Mouse (Mus musculus) megakaryocyte, embryonic 14.5 days (primary cell): Measurements from ENCODE around the gene Ddr2. TPM values are rescaled to one million over a fixed set of nuclear protein-coding genes. Genes with fewer than 3 reads are reported as not detected.
"Not testable (repeated sequence)": the region's sequence is repeated elsewhere in the genome, so short reads cannot be mapped to it uniquely, and the experiment has no call there.

ENCODE experiments used
- H3K27me3 ChIP-seq: replicated peaks from 2 replicates; pipeline ENCODE3; 2012; ENCODE audit warnings: inconsistent platforms
- H3K36me3 ChIP-seq: replicated peaks from 2 replicates; pipeline ENCODE3; 2012; ENCODE audit warnings: low read length, inconsistent platforms, mixed read lengths
- H3K4me1 ChIP-seq: 2 replicates; pipeline ENCODE4 v1.6.1; 2012; ENCODE audit warnings: inconsistent platforms
- H3K4me3 ChIP-seq: replicated peaks from 2 replicates; pipeline ENCODE3; 2012; ENCODE audit warnings: moderate library complexity, mild to moderate bottlenecking, inconsistent platforms
- H3K9me3 ChIP-seq: 2 replicates; pipeline ENCODE4 v1.6.1; 2012; ENCODE audit warnings: inconsistent platforms
- FLI1 ChIP-seq: IDR thresholded peaks from 2 replicates; pipeline ENCODE4 v1.6.1; 2012; ENCODE audit warnings: low read length, inconsistent platforms, mixed read lengths
- GATA1 ChIP-seq: IDR thresholded peaks from 3 replicates; pipeline ENCODE4 v1.6.1; 2012; ENCODE audit warnings: mixed read lengths, low read length, inconsistent platforms, borderline replicate concordance
- polyA plus RNA-seq: library from polyadenylated mRNA; stranded (reverse); fragments of >175 nt; gene quantifications from 2 replicates; pipeline ENCODE4 v1.2.3, GENCODE M21; 2012; ENCODE audit warnings: low replicate concordance; ENCODE audit not compliant: insufficient read depth

Gene Ddr2
- polyA plus RNA-seq, 1 experiment: not detected

DNA sequence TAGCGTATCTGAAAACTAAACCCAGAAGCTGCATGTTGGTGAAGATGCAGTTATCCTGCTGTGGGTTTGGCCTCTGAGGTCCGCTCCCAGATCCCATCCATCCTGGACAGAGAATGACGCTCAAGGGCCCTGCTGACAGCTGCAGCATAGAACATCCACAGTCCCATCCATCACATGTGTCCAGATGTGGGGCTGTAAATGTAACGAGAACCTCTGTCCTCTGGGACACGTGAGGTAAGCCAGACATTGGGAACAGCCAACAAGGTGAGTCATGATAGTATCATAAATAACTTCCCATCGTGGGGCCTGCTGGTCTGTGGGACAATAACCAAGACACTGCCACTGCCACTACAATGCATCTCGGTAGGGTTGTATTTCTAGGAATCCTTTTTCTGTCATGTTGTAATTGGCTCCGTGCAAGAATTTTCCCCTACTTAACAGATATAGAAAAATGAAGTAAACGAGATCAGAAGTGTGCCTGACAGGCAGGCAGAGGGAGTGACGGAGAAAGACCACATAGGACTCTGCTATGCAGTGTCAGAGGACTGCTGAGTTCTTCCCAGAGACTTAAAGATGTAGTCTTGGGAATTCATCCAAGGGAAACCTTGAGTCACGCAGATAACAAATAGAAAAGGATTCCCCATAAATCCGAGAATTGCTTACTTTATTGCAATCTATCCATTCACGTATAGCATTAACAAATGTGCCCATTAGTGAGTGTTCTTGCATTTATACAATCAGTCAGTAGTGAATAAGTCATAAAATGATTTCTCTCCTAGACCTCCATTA is 101.9 kb downstream of the Ddr2 start:
- TF ChIP-seq GATA1 (no peak), FLI1 (no peak)
- H3K27me3 ChIP-seq: no peaks in the 10 kb centered on the region

GRCm38 (mm10) chr1:170006516-170006915 is 104.0 kb downstream of the Ddr2 start:
- Histone ChIP-seq H3K9me3 (peaks cover 16% of the 10 kb centered on the region; the same call in 1 of the 2 replicates), H3K36me3 (no peaks in the 10 kb centered on the region), H3K27me3 (no peaks in the 10 kb centered on the region), H3K4me1 (no peaks in the 10 kb centered on the region), H3K4me3 (peak overlapping the region; percentile 29)
- TF ChIP-seq FLI1 (no peak), GATA1 (no peak)

More for the DNA sequence above, 101.9 kb downstream of the Ddr2 start:
- Histone ChIP-seq H3K9me3 (peaks cover 16% of the 10 kb centered on the region; the same call in 1 of the 2 replicates), H3K4me3 (no peak overlapping the region), H3K4me1 (no peaks in the 10 kb centered on the region), H3K36me3 (no peaks in the 10 kb centered on the region)

- no peaks in the 10 kb centered on the region for H3K27me3 ChIP-seq
- H3K4me3 ChIP-seq: no peak overlapping the region
- no peak for TF ChIP-seq GATA1
- no peak for TF ChIP-seq FLI1
- H3K36me3 ChIP-seq: no peaks in the 10 kb centered on the region
- 0 out of 2 replicates have a peak, but pooled peaks cover 12% of the 10 kb centered on the region for H3K9me3 ChIP-seq
- no peaks in the 10 kb centered on the region for H3K4me1 ChIP-seq
Measured at GRCm38 (mm10) chr1:170005297-170005696, 105.3 kb downstream of the Ddr2 start.

DNA sequence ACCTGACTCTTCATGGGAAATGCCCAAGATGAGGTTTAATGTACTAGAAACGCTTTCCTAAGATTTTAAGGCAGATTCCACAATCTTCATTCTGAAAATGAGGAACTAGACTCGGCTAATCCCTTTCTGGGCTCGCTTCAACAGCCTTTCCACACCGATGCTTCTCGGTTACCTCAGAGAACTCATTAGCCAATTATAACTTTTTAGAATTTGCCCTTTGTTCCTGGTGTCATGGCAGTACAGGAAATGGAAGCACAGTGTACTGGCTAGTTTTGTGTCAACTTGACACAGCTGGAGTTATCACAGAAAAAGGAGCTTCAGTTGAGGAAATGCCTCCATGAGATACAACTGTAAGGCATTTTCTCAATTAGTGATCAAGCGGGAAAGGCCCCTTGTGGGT is 116.7 kb downstream of the Ddr2 start:
- not testable (repeated sequence) for H3K9me3 ChIP-seq, H3K36me3 ChIP-seq, H3K4me1 ChIP-seq, H3K27me3 ChIP-seq, H3K4me3 ChIP-seq

- Histone ChIP-seq H3K4me1 (no peaks in the 10 kb centered on the region), H3K27me3 (peaks cover 3% of the 10 kb centered on the region), H3K36me3 (no peaks in the 10 kb centered on the region), H3K9me3 (peaks cover 6% of the 10 kb centered on the region), H3K4me3 (no peak overlapping the region)
- TF ChIP-seq FLI1 (no peak), GATA1 (no peak)
Measured at GRCm38 (mm10) chr1:169986166-169986565, 124.4 kb downstream of the Ddr2 start.

- Histone ChIP-seq H3K4me1 (no peaks in the 10 kb centered on the region), H3K4me3 (no peak overlapping the region), H3K9me3 (no peaks in the 10 kb centered on the region), H3K36me3 (no peaks in the 10 kb centered on the region), H3K27me3 (peaks cover 19% of the 10 kb centered on the region)
- TF ChIP-seq GATA1: no peak
- no peak for TF ChIP-seq FLI1
Measured at GRCm38 (mm10) chr1:169977621-169978020, 132.9 kb downstream of the Ddr2 start.

- Histone ChIP-seq H3K9me3 (no peaks in the 10 kb centered on the region), H3K27me3 (peaks cover 8% of the 10 kb centered on the region), H3K4me1 (peaks cover 27% of the 10 kb centered on the region), H3K36me3 (peaks cover 6% of the 10 kb centered on the region), H3K4me3 (no peak overlapping the region)
- TF ChIP-seq GATA1 (no peak), FLI1 (no peak)
Measured at GRCm38 (mm10) chr1:169971998-169972397, 138.6 kb downstream of the Ddr2 start.

- no peak overlapping the region for H3K4me3 ChIP-seq
- H3K36me3 ChIP-seq: peaks cover 16% of the 10 kb centered on the region
- no peaks in the 10 kb centered on the region for H3K9me3 ChIP-seq
- peaks cover 30% of the 10 kb centered on the region for H3K4me1 ChIP-seq
- peaks cover 3% of the 10 kb centered on the region for H3K27me3 ChIP-seq
- TF ChIP-seq FLI1 (no peak), GATA1 (no peak)
Measured at GRCm38 (mm10) chr1:169970936-169971335, 139.6 kb downstream of the Ddr2 start.

- H3K27me3 ChIP-seq: peaks cover 1% of the 10 kb centered on the region
- peak overlapping the region; percentile 93 for H3K4me3 ChIP-seq
- peaks cover 35% of the 10 kb centered on the region for H3K4me1 ChIP-seq
- no peak for TF ChIP-seq FLI1
- TF ChIP-seq GATA1: no peak
- H3K9me3 ChIP-seq: no peaks in the 10 kb centered on the region
- peaks cover 30% of the 10 kb centered on the region for H3K36me3 ChIP-seq
Measured at GRCm38 (mm10) chr1:169969516-169969886, 141.1 kb downstream of the Ddr2 start.

DNA sequence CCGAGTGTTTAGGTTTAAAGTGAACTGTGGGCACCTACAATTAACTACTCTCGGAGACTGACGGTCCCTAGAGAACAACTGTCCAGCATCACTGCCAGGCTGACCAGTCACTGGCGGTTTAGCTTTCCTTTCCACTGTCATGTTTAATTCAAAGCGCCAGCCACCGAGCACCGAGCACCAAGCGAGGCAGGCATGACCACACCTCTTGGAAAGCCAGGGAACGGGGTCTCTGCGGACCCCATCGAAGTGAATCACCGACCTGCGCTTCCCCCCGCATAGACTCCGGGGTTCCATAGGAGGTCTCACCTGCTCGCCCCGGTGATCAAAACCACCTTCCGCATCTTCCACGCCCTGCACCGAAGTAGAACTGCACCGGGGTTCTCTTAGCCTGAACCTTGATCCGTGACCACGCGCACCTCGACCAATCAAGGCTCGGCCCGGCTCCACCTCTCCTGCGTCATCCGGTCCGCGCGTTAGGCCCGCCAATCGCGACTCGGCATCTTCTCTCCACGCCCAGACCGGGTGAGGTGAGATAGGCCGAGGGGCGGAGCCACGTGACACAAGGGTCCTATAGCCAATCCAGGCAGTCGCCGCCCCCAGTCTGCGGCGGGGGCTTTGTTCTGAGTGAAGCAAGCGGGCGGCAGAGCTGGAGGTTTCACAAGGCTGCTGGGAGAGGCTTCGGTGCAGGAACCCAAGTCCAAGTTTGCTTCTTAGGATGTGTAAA is 141.6 kb downstream of the Ddr2 start, which contains the start of gene Hsd17b7:
Hsd17b7 (minus strand) TSS at position 450 of the 724 bp plus-strand sequence.
- no peak for TF ChIP-seq FLI1
- no peak for TF ChIP-seq GATA1
- no peaks in the 10 kb centered on the region for H3K27me3 ChIP-seq
- H3K9me3 ChIP-seq: no peaks in the 10 kb centered on the region
- peaks cover 36% of the 10 kb centered on the region for H3K36me3 ChIP-seq
- H3K4me3 ChIP-seq: peak within 1 kb of the TSS; percentile 93
- H3K4me1 ChIP-seq: peaks cover 35% of the 10 kb centered on the region
